Mouse (Mus musculus) spleen, postnatal 36 days (tissue): Measurements from ENCODE around the gene Maff.
A peak's percentile ranks its signal among the peaks of the same experiment; 100 is the strongest.

Source experiments
- DNase-seq, 2 experiments: peaks; one replicate each; pipeline ENCODE4 v3.0.0; 2022; ENCODE audit warnings: low spot score in 2 of 2, mixed read lengths in 1 of 2

Gene Maff

DNA sequence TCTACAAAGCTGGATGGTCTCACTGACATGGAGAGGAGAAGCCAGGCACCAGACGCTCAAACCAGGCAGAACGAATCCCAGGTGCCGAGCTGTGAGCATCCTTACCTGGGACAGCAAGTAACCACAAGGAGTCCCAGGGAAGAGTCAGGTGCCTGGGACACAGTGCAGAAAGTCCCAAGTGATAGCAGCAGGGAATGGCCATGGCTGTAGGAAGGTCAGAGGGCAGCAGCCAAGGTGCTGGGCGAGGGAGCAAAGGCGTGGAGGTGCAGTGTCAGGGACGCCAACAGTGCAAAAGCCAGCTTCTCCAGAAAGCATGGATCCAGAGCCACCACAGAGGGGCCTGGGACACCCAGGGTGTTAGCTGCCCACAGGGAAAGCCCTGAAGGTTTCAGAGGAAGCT, 46.7 kb downstream of the Maff start:
- DNase-seq: no peak

DNA sequence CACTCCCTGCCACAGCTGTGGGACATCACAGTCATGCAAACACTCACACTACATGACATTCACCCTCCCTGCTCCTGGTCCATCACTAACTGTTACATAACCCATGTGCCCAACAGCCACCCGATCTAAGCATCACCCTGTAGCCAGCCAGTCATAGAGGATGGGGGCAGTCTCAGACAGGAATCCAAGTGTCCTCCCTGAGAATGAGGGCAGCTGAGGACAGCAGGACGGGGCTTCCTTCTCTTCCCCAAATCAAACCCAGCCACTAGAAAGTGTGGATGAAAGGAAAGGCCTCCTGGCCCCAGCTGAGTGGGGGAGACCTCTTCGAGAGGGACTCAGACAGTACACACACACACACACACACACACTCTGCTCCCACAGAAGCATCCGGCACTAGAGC, 48.4 kb downstream of the Maff start:
- DNase-seq: no peak

DNA sequence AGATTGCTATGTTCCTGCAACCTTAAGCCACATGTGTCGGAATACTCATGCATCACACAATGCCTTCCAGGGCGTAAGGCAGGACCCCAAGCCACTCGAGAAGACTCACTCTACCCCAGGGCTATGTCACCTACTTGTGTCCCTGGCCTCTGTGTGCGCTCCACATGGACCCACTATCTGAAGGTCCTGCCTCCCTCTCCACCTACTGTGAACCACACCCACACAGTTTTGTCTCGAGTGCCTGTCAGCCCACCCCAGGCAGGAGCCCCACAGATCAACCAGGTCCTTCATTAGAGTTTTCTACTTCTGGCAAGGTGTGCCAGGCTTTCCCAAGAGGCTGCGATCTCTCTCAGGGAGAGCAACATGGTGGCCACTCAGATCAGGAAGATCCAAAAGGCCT, 48.9 kb downstream of the Maff start:
- DNase-seq: no peak

DNA sequence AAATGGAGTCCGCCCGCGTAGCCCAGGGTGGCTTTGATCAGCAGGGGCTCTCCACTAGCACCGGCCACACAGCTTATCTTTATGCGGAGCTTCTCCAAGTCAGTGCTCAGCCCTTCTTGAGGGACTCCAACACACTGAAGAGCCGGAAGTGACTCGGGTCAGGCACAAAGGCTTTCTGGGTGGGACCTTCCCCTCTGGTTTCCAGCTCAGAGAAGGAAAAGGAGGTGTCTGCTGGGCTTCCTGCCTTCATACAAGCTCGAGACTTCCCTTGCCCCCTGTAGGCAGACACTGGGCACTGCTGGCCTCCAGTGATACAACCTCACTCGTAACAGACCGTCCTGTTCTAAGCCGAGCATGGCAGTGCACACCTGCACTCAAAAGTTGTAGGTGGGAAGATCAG, 50.3 kb downstream of the Maff start:
- DNase-seq: peak; percentile 20 to 33

DNA sequence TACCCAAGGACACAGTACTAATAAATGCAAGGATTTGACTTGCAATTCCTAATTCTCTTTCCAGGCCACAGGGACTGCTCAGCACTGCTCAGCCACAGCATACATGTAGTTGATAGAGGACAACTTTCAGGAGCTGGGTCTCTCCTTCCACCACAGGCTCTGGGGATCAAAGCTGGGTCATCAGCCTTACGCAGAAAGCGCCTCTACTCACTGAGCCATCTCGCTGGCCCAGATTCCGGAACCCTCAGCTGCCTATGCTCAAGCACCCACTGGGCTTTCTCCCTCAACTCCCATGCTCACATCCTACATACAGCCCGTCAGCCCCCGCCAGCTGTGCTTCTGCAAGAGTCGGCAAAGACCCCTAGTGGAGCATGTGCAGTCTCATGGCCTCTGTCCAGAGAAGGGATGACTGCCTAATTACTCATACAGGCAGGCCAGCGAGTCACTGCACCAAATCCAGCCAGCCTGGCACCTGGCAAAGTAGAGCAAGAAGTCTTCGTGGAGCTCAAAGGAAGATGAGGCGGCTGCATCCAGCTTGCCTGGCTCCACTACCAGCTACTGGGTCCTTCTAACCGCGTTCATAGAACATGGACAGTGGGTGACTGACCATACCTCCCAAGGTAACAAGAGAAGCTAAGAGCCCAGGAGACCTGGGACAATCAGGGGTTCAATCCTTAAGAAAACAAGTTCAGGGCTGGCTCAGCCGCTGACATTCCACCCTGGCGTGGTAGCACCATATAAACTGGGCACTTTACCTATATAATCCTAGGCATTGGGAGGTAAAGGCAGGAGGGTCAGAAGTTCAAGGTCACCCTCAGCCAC, 53.0 kb downstream of the Maff start:
- no peak for DNase-seq

DNA sequence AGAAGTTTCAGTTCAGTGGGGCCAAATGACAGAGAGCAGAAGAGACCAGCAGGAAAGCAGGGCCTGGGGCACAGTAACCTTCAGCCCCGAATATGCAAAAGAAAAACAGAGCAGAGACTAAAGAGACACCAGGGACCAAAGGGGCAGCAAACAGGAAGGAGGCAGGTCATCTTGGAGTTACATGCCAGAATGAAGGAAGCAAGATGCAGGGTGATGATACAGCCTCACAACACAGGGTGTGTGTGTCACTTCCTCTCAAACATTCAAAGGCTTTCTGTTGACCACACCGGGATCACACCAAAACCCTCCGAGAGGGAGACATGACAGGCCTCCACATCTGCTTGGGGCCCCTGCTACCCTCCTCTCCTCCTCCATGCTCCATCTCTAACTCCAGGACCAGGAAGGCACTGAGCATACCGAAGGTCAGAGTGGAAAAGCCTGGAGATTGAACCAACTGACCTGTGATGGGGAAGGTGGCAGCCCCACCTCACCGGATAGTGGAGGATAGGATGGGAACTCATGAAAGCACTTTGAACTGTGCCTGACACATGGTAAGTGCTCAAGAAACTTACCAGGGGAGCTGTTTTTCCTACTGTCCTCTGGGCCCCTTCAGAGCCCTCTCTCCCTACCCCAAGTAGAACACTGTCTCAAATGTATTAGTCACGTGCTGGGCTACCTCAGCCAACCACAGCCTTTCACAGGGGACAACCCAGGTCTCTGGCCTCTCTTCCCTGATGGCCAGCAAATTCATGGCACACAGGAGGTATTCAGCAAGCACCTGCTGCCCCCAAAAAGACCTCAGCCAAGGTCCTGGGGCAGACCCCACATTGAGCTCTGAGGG, 53.9 kb downstream of the Maff start:
- no peak for DNase-seq

DNA sequence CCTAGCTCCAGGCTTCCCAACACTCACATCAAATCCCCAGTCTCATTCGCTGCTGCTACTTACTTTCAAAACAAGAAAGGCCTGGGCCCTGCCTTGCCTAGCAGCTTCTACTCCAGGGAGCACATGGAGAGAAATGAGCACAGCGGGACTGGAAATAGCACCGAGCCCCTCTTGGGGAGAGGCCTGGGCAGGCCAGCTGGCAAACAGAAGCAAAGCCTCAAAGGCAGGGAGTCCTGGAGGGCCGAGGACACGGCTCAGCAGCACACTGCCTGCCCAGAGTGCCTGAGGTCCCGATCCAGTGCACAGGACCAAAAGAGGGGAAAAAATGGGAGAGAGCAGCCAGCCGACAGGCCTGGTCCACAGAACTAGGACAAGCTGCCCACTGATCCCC, 54.5 kb downstream of the Maff start:
- no peak for DNase-seq

DNA sequence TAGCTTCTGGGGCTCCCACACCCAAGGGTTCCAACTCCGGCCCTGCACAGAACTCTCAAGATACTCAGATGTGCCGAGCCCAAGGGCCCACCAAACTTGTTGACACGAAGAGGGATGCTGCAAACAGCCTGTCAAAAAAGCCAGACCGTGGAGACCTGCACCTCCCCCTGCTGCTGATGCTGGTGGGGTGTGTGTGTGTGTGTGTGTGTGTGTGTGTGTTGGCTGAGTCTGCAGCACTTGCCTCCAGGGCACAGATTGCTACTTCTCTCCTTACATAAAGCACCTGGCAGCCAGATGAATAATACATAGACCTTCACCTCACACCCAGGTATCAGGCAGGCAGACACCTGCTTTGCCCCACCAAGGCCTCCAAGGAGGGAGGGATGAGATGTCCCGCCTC, 55.8 kb downstream of the Maff start:
- DNase-seq: no peak

DNA sequence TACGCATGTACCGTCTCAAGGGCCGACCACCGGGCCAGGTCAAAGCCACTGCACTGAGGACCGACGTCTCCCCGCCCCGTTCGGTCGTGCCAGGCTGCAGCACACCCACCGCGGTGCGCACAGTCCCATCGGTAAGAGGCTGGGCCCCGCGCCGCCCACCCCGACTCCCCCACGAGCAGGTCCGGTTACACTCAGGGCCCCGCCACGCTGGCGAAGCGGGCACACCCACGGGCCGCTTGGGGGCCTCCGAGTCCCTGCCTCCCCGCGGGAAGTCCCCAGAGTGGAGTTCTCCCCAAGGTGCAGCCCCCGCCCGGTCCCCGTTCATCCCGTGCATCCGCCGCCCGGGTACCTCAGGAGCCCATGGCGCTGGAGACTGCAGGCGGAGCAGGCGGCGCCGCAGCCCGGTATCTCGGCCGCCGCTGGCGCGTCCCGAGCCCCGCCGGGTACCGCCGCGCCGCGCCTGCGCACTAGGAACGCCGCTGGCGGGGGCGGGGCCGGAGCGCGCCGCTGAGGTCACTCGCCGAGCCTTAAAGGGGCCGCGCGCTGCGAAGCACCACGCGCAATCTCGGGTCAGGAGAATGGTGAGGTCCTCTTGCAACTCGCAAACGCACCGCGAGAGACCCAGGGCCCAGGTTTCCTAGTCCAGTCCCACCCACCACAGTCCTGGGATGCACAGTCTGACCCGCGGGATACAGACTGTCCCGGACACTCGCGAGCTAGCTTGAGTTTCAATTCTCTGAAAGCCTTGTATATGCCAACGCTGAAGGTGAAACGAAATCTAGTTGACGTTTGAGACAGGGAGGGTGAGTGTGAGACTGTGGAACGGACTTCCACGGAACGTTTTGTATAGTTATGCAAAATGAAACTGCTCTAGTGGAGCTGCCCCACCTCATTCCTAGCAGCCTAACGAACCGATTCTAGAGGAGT, 56.7 kb downstream of the Maff start, which contains the start of gene Tmem184b:
Tmem184b (minus strand) TSS at position 734 of the 927 bp plus-strand sequence.
- DNase-seq: peak; percentile 82 to 83

DNA sequence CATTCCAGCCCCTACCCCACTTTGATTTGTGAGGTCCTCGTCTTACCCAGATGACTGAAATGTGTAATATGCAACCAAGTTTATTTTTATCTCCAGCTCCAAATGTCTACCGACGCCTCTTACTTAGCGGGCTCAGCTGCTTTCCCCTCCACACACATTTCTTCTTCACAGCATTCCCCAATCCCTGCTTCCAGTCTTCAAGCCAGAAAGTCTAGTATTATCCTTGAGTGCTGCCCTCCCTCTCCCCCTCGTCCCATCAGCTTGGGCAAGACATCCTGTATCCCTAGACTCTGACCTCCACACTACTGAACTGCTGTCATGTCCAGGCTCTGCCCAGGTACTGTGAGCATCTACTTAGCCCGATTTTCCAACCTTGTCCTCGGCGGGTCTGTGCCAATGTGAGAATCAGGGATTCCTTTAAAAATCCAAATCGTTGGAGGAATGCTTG, 57.4 kb downstream of the Maff start:
- no peak for DNase-seq

DNA sequence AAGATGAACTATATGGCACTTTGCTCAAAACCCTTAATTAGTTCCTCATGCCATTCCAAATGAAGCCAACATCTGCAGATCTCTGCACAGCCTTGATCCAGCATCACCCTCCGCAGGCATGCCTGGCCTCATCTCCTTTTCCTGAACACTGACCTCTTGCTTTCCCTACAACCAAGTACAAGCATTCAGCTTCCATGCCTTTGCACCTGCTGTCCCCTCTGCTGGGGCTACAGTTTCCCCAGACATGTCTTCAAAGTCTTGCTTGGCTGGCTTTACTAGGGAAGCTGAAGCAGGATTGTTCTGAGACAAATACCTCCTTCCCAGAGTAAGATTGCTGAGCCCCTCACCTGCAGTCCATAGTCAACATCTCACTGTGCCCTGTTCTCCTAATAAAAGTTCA, 57.9 kb downstream of the Maff start:
- no peak for DNase-seq

DNA sequence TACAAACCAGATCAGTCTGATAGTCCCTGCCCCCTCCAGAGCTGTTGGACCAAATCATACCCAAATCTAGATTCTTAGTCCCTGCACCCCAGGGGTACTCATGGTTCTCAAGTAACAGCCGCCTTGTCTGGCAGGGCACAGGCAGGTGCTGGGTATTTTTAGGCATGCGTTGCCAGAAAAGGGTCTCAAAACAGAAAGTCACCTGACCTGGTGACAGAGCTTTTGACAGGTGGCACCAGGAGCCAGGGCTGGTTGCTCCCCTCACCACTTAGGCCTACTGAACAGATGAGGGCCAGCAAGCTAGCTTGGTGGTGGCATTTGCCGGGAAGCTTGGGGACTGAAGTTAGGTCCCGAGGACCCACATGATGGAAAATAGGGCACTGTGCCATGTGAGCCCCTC, 60.1 kb downstream of the Maff start:
- no peak for DNase-seq
